Mouse (Mus musculus) adrenal gland, adult 2 months (tissue): ENCODE data around the gene Higd1a. TPM values are rescaled to one million over a fixed set of nuclear protein-coding genes. Genes with fewer than 3 reads are reported as not detected.

Source experiments
- DNase-seq: peaks from one replicate; pipeline ENCODE4 v3.0.0; 2021
- polyA plus RNA-seq: library from polyadenylated mRNA; depleted of rRNA; stranded (reverse); fragments of >200 nt; gene quantifications from 2 replicates; pipeline ENCODE4 v1.2.3, GENCODE M21; 2012
- total RNA-seq, 2 experiments: library from RNA; stranded (reverse); gene quantifications; 2 replicates each; pipeline ENCODE4 v1.2.3; 2021

Gene Higd1a
- total and polyA plus RNA-seq, 3 experiments: 15.4 to 103 (median 44.6) TPM

- DNase-seq: no peak
These were observed 20.2 kb downstream of the Higd1a start for GRCm38 (mm10) chr9:121838008-121838407.

- no peak for DNase-seq
These were observed 24.3 kb downstream of the Higd1a start for GRCm38 (mm10) chr9:121833825-121834224.

GRCm38 (mm10) chr9:121830956-121831293, 27.2 kb downstream of the Higd1a start:
- peak; percentile 70 for DNase-seq

- DNase-seq: peak; percentile 56
These were observed 27.8 kb downstream of the Higd1a start for GRCm38 (mm10) chr9:121830243-121830955.

- DNase-seq: no peak
These were observed 28.7 kb downstream of the Higd1a start for GRCm38 (mm10) chr9:121829270-121829992.

GRCm38 (mm10) chr9:121828314-121828713, 29.8 kb downstream of the Higd1a start:
- no peak for DNase-seq

- DNase-seq: no peak
These were observed 31.8 kb downstream of the Higd1a start for GRCm38 (mm10) chr9:121826356-121826755.

- no peak for DNase-seq
These were observed 34.2 kb downstream of the Higd1a start for GRCm38 (mm10) chr9:121823991-121824390.

GRCm38 (mm10) chr9:121823051-121823450, 35.1 kb downstream of the Higd1a start:
- no peak for DNase-seq

GRCm38 (mm10) chr9:121822585-121822991, 35.6 kb downstream of the Higd1a start:
- peak; percentile 9 for DNase-seq

- DNase-seq: no peak
These were observed 37.4 kb downstream of the Higd1a start for GRCm38 (mm10) chr9:121820765-121821164.

GRCm38 (mm10) chr9:121819771-121820471, 38.2 kb downstream of the Higd1a start:
- peak; percentile 17 for DNase-seq

- DNase-seq: peak; percentile 63
These were observed 38.9 kb downstream of the Higd1a start for GRCm38 (mm10) chr9:121819073-121819770.

GRCm38 (mm10) chr9:121815183-121815582, 43.0 kb downstream of the Higd1a start:
- no peak for DNase-seq

- peak; percentile 29 for DNase-seq
These were observed 47.9 kb downstream of the Higd1a start for GRCm38 (mm10) chr9:121810081-121810821.

GRCm38 (mm10) chr9:121808511-121808910, 49.7 kb downstream of the Higd1a start:
- no peak for DNase-seq

- DNase-seq: no peak
These were observed 50.2 kb downstream of the Higd1a start for GRCm38 (mm10) chr9:121807947-121808346.

- DNase-seq: no peak
These were observed 50.6 kb downstream of the Higd1a start for GRCm38 (mm10) chr9:121807546-121807945.

- DNase-seq: no peak
These were observed 55.4 kb downstream of the Higd1a start for GRCm38 (mm10) chr9:121802747-121803146.

GRCm38 (mm10) chr9:121798887-121799520, 59.2 kb downstream of the Higd1a start:
- DNase-seq: no peak
